Mouse (Mus musculus) B cell, adult 67 days (primary cell): ENCODE measurements around the gene Rdh14. TPM values are rescaled to one million over a fixed set of nuclear protein-coding genes. Genes with fewer than 3 reads are reported as not detected.

Experiments
- total RNA-seq, 2 experiments: library from RNA; stranded (reverse); gene quantifications; 4 replicates each; pipeline ENCODE4 v1.2.4; 2023

Rdh14 gene
- total RNA-seq, result 10 to 100 TPM; 12.2 to 13.9 TPM

GRCm38 (mm10) chr12:10390671-10391441 is at the start of gene Rdh14:
Gene Rdh14 (plus strand): TSS chr12:10390772.

GRCm38 (mm10) chr12:10369673-10370072 is 20.9 kb upstream of the Rdh14 start, which contains the start of gene Nt5c1b:
Gene Nt5c1b (plus strand): TSS chr12:10369973.

Other genes starting within 250 kb of the Rdh14 start
- gene Nt5c1b, start 20.8 kb upstream of the Rdh14 start, total RNA-seq, result not detected